Mouse (Mus musculus): ENCODE results near the gene Wap. TPM values are rescaled to one million over a fixed set of nuclear protein-coding genes. Genes with fewer than 3 reads are reported as not detected.
A peak's percentile ranks its signal among the peaks of the same experiment; 100 is the strongest.

Wap gene
- not detected in 2 replicates for polyA plus RNA-seq (2015; fragmentation: Nextera tagmentation; extraction: Ambion mirVana)

DNA sequence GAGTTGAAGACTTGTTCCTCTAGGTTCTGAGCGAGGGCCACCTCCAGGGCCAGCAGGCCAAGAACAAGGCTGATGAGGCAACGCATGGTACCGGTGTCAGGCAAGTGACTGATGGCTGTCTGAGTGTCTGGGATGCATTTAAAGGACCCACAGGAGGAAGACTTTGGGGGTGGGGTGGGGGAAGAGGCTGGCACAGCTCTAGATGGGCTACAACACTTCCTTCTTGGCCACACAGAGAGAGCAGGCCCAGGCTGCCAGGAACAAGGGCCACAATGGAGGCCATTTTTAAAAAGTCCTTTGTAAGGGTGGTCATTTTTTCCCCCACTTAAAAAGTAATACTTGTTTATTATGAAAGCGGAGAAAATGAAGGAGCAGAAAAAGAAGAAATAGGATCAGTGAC lies at the start of gene Wap:
TSS of gene Wap (minus strand) at position 101 of the 400 bp plus-strand sequence.
- WGBS, result 81% methylated on average over 4 of the region's 4 CpGs
- no peaks in the 10 kb centered on the region for H3K27me3 ChIP-seq (replicated peaks)
- no peak within 1 kb of the TSS for H3K9ac ChIP-seq

DNA sequence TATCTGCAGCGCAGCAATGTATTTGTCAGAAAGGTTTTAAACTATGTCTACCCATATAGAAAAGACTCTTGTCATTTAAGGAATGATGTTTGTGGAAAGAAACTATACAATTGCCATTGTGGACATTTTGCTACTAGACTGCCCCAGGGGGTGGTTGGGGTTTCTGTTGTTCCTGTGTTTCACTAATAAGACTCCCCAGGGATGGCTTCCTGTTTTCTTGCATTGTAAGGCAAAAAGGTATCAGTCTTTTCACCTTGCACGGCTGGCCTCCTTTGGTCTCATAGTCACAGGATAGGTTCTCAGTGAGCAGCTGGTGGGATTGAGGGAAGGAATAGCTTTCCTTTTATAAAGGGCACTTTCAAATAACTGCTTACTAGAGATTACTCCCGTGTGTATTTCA lies 46.3 kb upstream of the Wap start:
- H3K4me3 ChIP-seq (replicated peaks), result no peak overlapping the region
- ATAC-seq (ENCODE audit: insufficient read depth, low FRiP score, low read depth), result no peak
- H3K9ac ChIP-seq, result no peak overlapping the region
- H3K27ac ChIP-seq, result no peak overlapping the region
- no peak overlapping the region for H3K4me2 ChIP-seq
- no peaks in the 10 kb centered on the region for H3K9me3 ChIP-seq
- no peaks in the 10 kb centered on the region for H3K36me3 ChIP-seq
- WGBS, result 74% methylated on average over 3 of the region's 3 CpGs
- H3K4me1 ChIP-seq, result no peaks in the 10 kb centered on the region
- H3K27me3 ChIP-seq (replicated peaks), result no peaks in the 10 kb centered on the region

More for the DNA sequence above, at the start of gene Wap:
- Histone ChIP-seq H3K4me2 (no peak within 1 kb of the TSS), H3K9me3 (no peaks in the 10 kb centered on the region), H3K4me3 (replicated peaks) (no peak within 1 kb of the TSS), H3K4me1 (no peaks in the 10 kb centered on the region), H3K27ac (no peak within 1 kb of the TSS), H3K36me3 (no peaks in the 10 kb centered on the region)
- no peak for ATAC-seq (ENCODE audit: insufficient read depth, low FRiP score, low read depth)

DNA sequence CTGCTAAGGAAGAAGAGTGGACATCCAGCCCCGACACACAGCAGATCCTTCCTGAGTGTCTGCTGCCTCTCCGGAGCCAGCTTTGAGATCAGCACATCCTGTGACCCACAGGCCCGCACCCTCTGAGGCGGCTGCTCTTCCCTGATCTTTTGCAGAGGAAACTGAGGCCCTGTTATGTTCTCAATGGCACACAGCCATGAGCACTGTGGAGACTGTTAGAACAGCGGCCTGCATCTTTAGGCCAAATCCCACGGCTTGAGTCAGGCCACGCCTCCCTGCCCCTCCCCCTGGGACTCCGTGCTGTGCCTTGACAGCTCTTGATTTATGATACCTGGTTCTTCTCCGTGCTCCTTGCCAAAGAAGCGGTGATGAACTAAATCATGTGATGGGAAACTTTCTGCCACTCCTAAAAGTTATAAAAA lies 42.0 kb upstream of the Wap start:
- H3K4me3 ChIP-seq (replicated peaks), result no peak overlapping the region
- no peaks in the 10 kb centered on the region for H3K36me3 ChIP-seq
- H3K27me3 ChIP-seq (replicated peaks), result no peaks in the 10 kb centered on the region
- H3K4me1 ChIP-seq, result no peaks in the 10 kb centered on the region
- peak overlapping the region; percentile 54; the same call in 1 of the 2 replicates for H3K27ac ChIP-seq
- ATAC-seq (ENCODE audit: insufficient read depth, low FRiP score, low read depth), result peak; percentile 64; the same call in 1 of the 2 replicates
- no peaks in the 10 kb centered on the region for H3K9me3 ChIP-seq
- peak overlapping the region; percentile 30 for H3K4me2 ChIP-seq
- 12% methylated on average over 10 of the region's 10 CpGs for WGBS
- H3K9ac ChIP-seq, result no peak overlapping the region

DNA sequence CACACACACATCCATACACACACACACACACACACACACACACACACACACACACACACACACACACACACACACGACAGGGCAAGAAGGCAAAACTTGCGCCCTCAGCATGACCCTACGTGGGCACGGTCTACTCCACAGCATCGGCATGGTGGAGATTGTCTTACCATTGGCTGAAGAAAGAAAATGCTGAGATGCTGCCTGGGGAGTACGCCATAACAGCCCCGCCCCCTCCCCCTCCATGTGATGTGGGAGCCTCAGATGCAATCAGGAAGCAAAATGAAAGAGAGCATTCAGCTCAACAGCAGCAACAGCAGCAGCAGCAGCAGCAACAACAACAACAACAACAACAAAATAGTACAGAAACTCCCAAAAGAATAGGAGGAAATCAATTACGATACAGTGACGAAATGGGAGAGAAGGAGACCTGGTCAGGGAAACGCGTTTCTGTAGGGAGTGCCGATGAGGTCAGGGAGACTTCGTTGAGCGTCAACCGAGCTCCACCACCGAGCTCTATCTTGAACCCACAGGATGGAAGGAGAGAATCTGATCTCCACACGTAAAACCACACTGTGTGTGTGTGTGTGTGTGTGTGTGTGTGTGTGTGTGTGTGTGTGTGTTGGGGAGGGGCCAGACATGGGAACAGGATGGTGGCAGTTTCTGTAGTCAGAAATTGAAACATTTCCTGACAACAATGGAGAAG lies 41.4 kb upstream of the Wap start:
- H3K9ac ChIP-seq, result no peak overlapping the region

DNA sequence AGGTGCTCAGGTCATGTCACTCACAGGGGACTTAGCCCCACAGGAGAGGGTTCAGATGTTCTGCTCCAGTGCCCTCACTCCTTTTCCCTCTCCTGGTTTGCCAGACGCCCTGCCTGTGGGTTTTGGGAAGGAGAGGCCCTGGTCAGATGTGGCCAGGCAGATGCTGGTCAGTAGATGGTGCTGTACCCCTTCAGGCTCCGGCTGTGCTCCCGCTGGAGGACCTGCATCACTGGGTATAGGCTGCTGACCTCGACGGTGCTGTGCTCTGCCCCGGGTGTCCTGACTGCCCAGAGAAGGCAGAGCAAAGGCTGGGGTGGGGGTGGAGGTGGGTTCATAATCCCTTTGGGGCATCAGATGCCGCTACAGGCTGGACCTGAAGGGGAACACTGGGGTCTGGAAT lies 39.1 kb upstream of the Wap start:
- no peak for ATAC-seq (ENCODE audit: insufficient read depth, low FRiP score, low read depth)
- Histone ChIP-seq H3K27ac (no peak overlapping the region), H3K4me1 (no peaks in the 10 kb centered on the region), H3K27me3 (replicated peaks) (no peaks in the 10 kb centered on the region), H3K4me3 (replicated peaks) (no peak overlapping the region), H3K9ac (no peak overlapping the region), H3K36me3 (no peaks in the 10 kb centered on the region), H3K9me3 (no peaks in the 10 kb centered on the region), H3K4me2 (no peak overlapping the region)
- WGBS, result 39% methylated on average over 7 of the region's 7 CpGs

More for the DNA sequence above, 41.4 kb upstream of the Wap start:
- Histone ChIP-seq H3K4me3 (replicated peaks) (no peak overlapping the region), H3K36me3 (no peaks in the 10 kb centered on the region), H3K4me1 (no peaks in the 10 kb centered on the region), H3K4me2 (peak overlapping the region; percentile 30), H3K27ac (peak overlapping the region; percentile 54; the same call in 1 of the 2 replicates), H3K9me3 (no peaks in the 10 kb centered on the region), H3K27me3 (replicated peaks) (no peaks in the 10 kb centered on the region)
- ATAC-seq (ENCODE audit: insufficient read depth, low FRiP score, low read depth), result peak; percentile 21; the same call in 1 of the 2 replicates
- WGBS, result 56% methylated on average over 17 of the region's 17 CpGs

DNA sequence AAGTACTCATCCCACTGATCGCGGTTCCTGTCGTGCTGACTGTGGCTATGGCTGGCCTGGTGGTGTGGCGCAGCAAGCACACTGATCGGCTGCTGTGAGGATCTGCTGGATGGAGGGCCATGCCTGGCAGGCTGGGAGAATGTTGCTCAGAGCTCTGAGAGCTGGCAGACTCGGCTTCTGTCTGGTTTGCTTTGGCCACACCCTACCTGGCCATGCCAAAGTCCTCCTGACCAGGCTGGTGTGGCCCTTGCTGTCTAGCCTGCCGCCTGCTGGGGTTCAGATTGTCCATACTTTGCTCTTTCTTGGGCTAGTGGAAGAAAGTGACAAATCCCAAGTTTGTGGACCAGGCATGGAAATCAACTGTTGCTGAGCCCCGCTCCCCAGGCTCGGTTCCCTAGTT lies 38.2 kb upstream of the Wap start:
- no peak overlapping the region for H3K27ac ChIP-seq
- no peak overlapping the region for H3K4me3 ChIP-seq (replicated peaks)
- no peaks in the 10 kb centered on the region for H3K4me1 ChIP-seq
- no peak for ATAC-seq (ENCODE audit: insufficient read depth, low FRiP score, low read depth)
- H3K4me2 ChIP-seq, result no peak overlapping the region
- H3K9me3 ChIP-seq, result no peaks in the 10 kb centered on the region
- no peaks in the 10 kb centered on the region for H3K36me3 ChIP-seq
- H3K9ac ChIP-seq, result no peak overlapping the region
- WGBS, result 81% methylated on average over 9 of the region's 9 CpGs
- H3K27me3 ChIP-seq (replicated peaks), result no peaks in the 10 kb centered on the region

DNA sequence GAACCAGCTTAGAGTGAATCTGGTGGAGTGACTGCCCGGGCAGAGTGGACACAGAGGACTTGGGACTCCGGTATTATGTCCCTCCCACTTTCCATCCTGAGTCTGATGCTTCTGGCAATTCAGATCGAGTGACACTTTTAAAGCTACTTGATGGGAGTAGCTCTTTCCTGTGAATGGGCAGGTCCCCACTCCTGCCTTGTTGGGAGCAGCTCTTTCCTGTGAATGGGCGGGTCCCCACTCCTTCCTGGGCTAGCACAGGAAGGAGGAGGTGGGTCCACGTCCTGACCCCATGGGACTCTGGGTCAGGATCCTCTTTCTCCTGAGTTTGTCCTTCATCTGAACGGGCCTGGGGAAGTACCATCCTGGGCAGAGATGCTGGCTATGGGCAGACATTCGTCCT lies 37.0 kb upstream of the Wap start:
- Histone ChIP-seq H3K27me3 (replicated peaks) (no peaks in the 10 kb centered on the region), H3K27ac (no peak overlapping the region), H3K36me3 (no peaks in the 10 kb centered on the region), H3K4me3 (replicated peaks) (no peak overlapping the region), H3K9me3 (no peaks in the 10 kb centered on the region), H3K4me1 (no peaks in the 10 kb centered on the region), H3K9ac (no peak overlapping the region), H3K4me2 (no peak overlapping the region)
- WGBS, result 63% methylated on average over 7 of the region's 7 CpGs
- no peak for ATAC-seq (ENCODE audit: insufficient read depth, low FRiP score, low read depth)

DNA sequence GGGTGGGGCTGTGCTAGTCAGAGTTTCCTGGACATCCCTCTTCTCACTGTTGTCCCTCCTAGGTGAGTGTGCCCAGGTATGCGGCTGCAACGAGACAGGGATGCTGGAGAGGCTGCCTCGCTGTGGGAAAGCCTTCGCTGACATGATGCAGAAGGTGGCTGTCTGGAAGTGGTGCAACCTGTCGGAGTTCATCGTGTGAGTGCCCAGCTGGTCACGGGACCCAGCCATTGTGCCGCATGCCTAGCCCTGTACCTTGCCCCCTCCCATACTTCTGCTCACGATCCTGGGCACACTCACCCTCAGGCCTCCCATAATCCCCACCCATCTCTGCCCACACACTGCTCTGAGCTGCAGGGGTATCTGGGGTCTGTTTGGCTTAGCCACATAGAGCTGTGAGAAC lies 36.3 kb upstream of the Wap start:
- H3K9ac ChIP-seq, result no peak overlapping the region
- H3K4me1 ChIP-seq, result no peaks in the 10 kb centered on the region
- H3K27ac ChIP-seq, result no peak overlapping the region
- no peak overlapping the region for H3K4me3 ChIP-seq (replicated peaks)
- no peak for ATAC-seq (ENCODE audit: insufficient read depth, low FRiP score, low read depth)
- H3K4me2 ChIP-seq, result no peak overlapping the region
- WGBS, result 76% methylated on average over 9 of the region's 9 CpGs
- H3K9me3 ChIP-seq, result no peaks in the 10 kb centered on the region
- no peaks in the 10 kb centered on the region for H3K27me3 ChIP-seq (replicated peaks)
- no peaks in the 10 kb centered on the region for H3K36me3 ChIP-seq

DNA sequence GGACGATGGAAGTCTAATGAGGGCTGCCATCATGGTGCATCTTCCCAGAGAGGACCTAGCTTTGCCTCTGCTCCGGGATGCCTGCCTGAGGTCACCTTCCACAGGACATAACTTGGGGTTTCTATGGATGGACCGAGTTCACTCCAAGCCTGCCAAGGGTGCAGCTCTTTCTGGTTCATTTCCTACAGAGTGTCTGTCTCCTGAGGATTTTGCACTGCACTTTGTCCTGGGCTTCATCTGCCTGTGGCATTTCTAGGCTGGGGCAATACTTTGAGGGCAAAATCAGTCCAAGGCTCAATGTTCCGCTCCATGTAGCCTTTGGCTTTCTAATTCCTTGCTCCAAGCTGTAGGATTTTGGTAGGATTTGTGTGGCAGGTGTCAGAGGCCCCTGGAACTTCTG lies 32.4 kb upstream of the Wap start:
- Histone ChIP-seq H3K9me3 (no peaks in the 10 kb centered on the region), H3K27ac (no peak overlapping the region), H3K4me3 (replicated peaks) (no peak overlapping the region), H3K4me1 (no peaks in the 10 kb centered on the region), H3K27me3 (replicated peaks) (no peaks in the 10 kb centered on the region), H3K4me2 (no peak overlapping the region), H3K36me3 (no peaks in the 10 kb centered on the region), H3K9ac (no peak overlapping the region)
- WGBS, result 85% methylated on average over 4 of the region's 4 CpGs
- ATAC-seq (ENCODE audit: insufficient read depth, low FRiP score, low read depth), result no peak

DNA sequence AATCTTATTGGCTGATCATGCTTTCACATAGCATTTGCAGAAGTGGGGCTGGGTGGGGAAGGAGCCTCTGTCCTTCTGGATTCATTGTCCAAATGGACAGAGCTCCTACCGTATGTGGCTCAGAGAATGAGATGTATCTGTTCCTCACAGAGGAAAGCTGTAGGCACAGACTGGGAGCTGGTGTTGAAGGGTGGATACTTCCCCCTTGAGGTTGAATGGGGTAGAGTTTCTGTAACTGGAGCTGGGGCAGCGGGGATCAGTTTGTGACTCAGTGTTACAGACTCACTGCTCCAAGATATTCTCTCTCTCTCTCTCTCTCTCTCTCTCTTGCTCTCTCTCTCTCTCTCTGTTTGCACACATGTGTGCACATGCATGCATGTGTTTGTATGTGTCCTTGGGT lies 31.6 kb upstream of the Wap start:
- Histone ChIP-seq H3K9me3 (no peaks in the 10 kb centered on the region), H3K36me3 (no peaks in the 10 kb centered on the region), H3K4me1 (no peaks in the 10 kb centered on the region), H3K27me3 (replicated peaks) (no peaks in the 10 kb centered on the region), H3K27ac (no peak overlapping the region), H3K4me3 (replicated peaks) (no peak overlapping the region), H3K9ac (no peak overlapping the region), H3K4me2 (no peak overlapping the region)
- no peak for ATAC-seq (ENCODE audit: insufficient read depth, low FRiP score, low read depth)
- 52% methylated on average over 2 of the region's 2 CpGs for WGBS

DNA sequence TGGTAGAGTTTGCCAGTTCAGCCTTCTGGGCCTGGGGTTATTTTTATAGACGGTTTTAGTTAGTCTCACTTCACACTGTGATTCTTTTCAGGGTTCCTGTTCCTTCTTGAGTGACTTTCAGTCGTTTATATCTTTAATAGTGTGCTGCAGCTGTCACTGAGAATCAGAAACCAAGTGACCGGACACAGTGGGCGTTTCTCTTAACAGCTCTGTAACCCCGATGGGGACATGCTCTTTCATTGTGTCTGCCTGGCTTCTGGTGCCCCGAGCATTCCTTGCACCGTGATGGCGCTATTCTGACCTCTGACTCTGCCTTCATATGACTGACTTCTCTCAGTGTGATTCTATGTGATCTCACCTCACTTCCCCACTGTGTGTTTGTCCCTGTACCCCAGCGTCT lies 30.6 kb upstream of the Wap start:
- Histone ChIP-seq H3K27me3 (replicated peaks) (no peaks in the 10 kb centered on the region), H3K9me3 (no peaks in the 10 kb centered on the region), H3K36me3 (no peaks in the 10 kb centered on the region), H3K27ac (no peak overlapping the region), H3K4me1 (no peaks in the 10 kb centered on the region), H3K4me2 (no peak overlapping the region), H3K9ac (no peak overlapping the region), H3K4me3 (replicated peaks) (no peak overlapping the region)
- no peak for ATAC-seq (ENCODE audit: insufficient read depth, low FRiP score, low read depth)
- 54% methylated on average over 9 of the region's 9 CpGs for WGBS

DNA sequence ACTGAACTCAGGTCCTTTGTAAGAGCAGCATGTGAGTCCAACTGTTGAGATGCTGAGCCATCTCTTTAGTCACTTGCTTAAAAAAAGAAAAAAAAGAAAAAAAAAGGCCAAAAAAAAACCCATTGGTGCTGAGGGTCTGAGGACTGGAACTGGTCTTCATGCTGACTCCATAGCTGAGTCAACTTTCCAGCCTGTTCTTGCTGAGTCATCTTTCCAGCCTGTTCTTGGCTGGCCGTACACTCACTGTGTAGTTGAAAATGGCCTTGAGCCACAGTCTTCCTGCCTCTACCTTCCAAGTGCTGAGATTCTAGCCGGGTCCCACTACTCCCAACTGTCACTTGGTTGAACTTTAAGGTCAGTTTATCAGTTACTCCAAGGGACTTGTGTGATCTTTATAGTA lies 28.2 kb upstream of the Wap start:
- ATAC-seq (ENCODE audit: insufficient read depth, low FRiP score, low read depth), result no peak

DNA sequence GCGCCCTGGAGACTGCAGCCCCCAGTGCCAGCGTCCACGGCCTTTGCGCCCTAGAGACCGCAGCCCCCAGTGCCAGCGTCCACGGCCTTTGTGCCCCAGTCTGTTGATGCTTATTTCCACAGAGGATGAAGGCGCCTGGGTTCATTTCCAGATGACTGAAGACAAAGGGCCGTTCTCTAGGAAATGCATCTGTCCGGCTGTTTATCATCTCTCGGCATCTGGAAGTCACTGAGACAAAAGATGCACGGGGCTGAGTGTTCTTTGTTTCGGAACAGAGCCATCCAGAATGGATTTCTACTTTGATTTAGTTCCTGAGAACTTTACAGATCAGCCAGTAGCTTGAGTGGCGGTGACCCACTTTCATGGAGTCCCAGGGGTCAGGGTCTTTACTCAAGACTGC lies 22.8 kb upstream of the Wap start:
- no peak for ATAC-seq (ENCODE audit: insufficient read depth, low FRiP score, low read depth)
- no peaks in the 10 kb centered on the region for H3K27me3 ChIP-seq (replicated peaks)
- no peak overlapping the region for H3K4me2 ChIP-seq
- H3K36me3 ChIP-seq, result no peaks in the 10 kb centered on the region
- WGBS, result 73% methylated on average over 14 of the region's 14 CpGs
- no peak overlapping the region for H3K27ac ChIP-seq
- H3K4me1 ChIP-seq, result peaks cover 8% of the 10 kb centered on the region; the same call in 1 of the 2 replicates
- no peak overlapping the region for H3K4me3 ChIP-seq (replicated peaks)
- H3K9ac ChIP-seq, result no peak overlapping the region
- H3K9me3 ChIP-seq, result no peaks in the 10 kb centered on the region

More for the DNA sequence above, 28.2 kb upstream of the Wap start:
- no peaks in the 10 kb centered on the region for H3K9me3 ChIP-seq
- H3K9ac ChIP-seq, result no peak overlapping the region
- WGBS, result 80% methylated on average over 2 of the region's 2 CpGs
- H3K27ac ChIP-seq, result no peak overlapping the region
- H3K4me2 ChIP-seq, result no peak overlapping the region
- H3K4me1 ChIP-seq, result no peaks in the 10 kb centered on the region
- H3K36me3 ChIP-seq, result no peaks in the 10 kb centered on the region
- no peaks in the 10 kb centered on the region for H3K27me3 ChIP-seq (replicated peaks)
- H3K4me3 ChIP-seq (replicated peaks), result no peak overlapping the region

All from stomach, embryonic 15.5 days (tissue).